Mouse (Mus musculus) kidney, embryonic 14.5 days (tissue): ENCODE data around the gene Prr3. TPM values are rescaled to one million over a fixed set of nuclear protein-coding genes. Genes with fewer than 3 reads are reported as not detected.

ENCODE experiments used
- ATAC-seq: fragments of 200-750 bp; cut with Nextera tagmentation; 2 replicates; pipeline ENCODE4 v1.8.0; 2017; ENCODE audit warnings: moderate number of reproducible peaks, mild to moderate bottlenecking, moderate TSS enrichment, moderate library complexity; ENCODE audit not compliant: low FRiP score, low TSS enrichment
- H3K27ac ChIP-seq: fragments of 300-500 bp; sonication (generic); 2 replicates; pipeline ENCODE4 v1.5.1; 2014; ENCODE audit warnings: low read depth, mild to moderate bottlenecking, low read length, moderate library complexity, mixed read lengths
- H3K27me3 ChIP-seq: fragments of 300-500 bp; sonication (generic); 2 replicates; pipeline ENCODE4 v1.6.1; 2014; ENCODE audit warnings: mild to moderate bottlenecking, low read length; ENCODE audit not compliant: control insufficient read depth, insufficient read depth
- H3K36me3 ChIP-seq: fragments of 300-500 bp; sonication (generic); 2 replicates; pipeline ENCODE4 v1.6.1; 2014; ENCODE audit warnings: low read length, mixed read lengths; ENCODE audit not compliant: control insufficient read depth, insufficient read depth
- H3K4me1 ChIP-seq: fragments of 300-500 bp; sonication (generic); 2 replicates; pipeline ENCODE4 v1.6.1; 2014; ENCODE audit warnings: low read length, mixed read lengths; ENCODE audit not compliant: control insufficient read depth, insufficient read depth
- H3K4me2 ChIP-seq: fragments of 300-500 bp; sonication (generic); replicated peaks from 2 replicates; pipeline ENCODE4 v1.6.1; 2014; ENCODE audit warnings: low read depth, mild to moderate bottlenecking, low read length
- H3K4me3 ChIP-seq: fragments of 300-500 bp; sonication (generic); 2 replicates; pipeline ENCODE4 v1.5.1; 2014; ENCODE audit warnings: mild to moderate bottlenecking, low read length
- H3K9ac ChIP-seq: fragments of 300-500 bp; sonication (generic); 2 replicates; pipeline ENCODE4 v1.6.1; 2014; ENCODE audit warnings: low read depth, mild to moderate bottlenecking, low read length, moderate library complexity
- H3K9me3 ChIP-seq: fragments of 300-500 bp; sonication (generic); 2 replicates; pipeline ENCODE4 v1.6.1; 2016; ENCODE audit warnings: low read length; ENCODE audit not compliant: control insufficient read depth
- WGBS: fragments of 180-500 bp; shearing (Covaris S2); extraction: QIAGEN DNeasy Blood & Tissue Kit; methylation state at CpG from one replicate; pipeline ENCODE4 v1.1.7; 2014; 5-methylcytosine and 5-hydroxymethylcytosine counted together
- microRNA counts: library from miRNA; unstranded; fragments of <30 nt; microRNA quantifications from one replicate; lab custom pipeline; 2017
- microRNA-seq: library from miRNA; unstranded; fragments of <30 nt; microRNA quantifications from one replicate; pipeline ENCODE4, GENCODE M21; 2016
- polyA plus RNA-seq: library from polyadenylated mRNA; unstranded; fragments of >200 nt; fragmentation: Nextera tagmentation; extraction: Ambion mirVana; gene quantifications from 2 replicates; pipeline ENCODE4 v1.2.1, GENCODE M21; 2014

The Prr3 gene
- polyA plus RNA-seq, 1 experiment from 2014 or later = 40.1 TPM

- Histone ChIP-seq H3K9me3 (no peaks in the 10 kb centered on the region), H3K36me3 (peaks cover 38% of the 10 kb centered on the region), H3K4me1 (no peaks in the 10 kb centered on the region), H3K27ac (no peak overlapping the region), H3K4me2 (no peak overlapping the region), H3K27me3 (no peaks in the 10 kb centered on the region), H3K9ac (no peak overlapping the region), H3K4me3 (no peak overlapping the region)
- ATAC-seq = no peak
- 85% methylated on average over 4 of the region's 4 CpGs for WGBS
Measured at GRCm38 (mm10) chr17:35932608-35933007, 47.4 kb downstream of the Prr3 start.

GRCm38 (mm10) chr17:35930627-35931026, 49.4 kb downstream of the Prr3 start:
- peaks cover 56% of the 10 kb centered on the region for H3K36me3 ChIP-seq
- H3K27me3 ChIP-seq = no peaks in the 10 kb centered on the region
- ATAC-seq = no peak; the same call in 1 of the 2 replicates
- H3K9ac ChIP-seq = no peak overlapping the region
- no peaks in the 10 kb centered on the region for H3K4me1 ChIP-seq
- WGBS = 97% methylated on average over 12 of the region's 12 CpGs
- no peak overlapping the region for H3K4me2 ChIP-seq
- no peak overlapping the region for H3K4me3 ChIP-seq
- no peaks in the 10 kb centered on the region for H3K9me3 ChIP-seq
- H3K27ac ChIP-seq = no peak overlapping the region

- Histone ChIP-seq H3K4me2 (no peak overlapping the region), H3K4me1 (no peaks in the 10 kb centered on the region), H3K9ac (no peak overlapping the region), H3K27ac (no peak overlapping the region), H3K36me3 (peaks cover 67% of the 10 kb centered on the region), H3K4me3 (no peak overlapping the region), H3K9me3 (no peaks in the 10 kb centered on the region), H3K27me3 (no peaks in the 10 kb centered on the region)
- WGBS = 90% methylated on average over 2 of the region's 2 CpGs
- no peak for ATAC-seq
Measured at GRCm38 (mm10) chr17:35929534-35929933, 50.5 kb downstream of the Prr3 start.

- WGBS = 78% methylated on average over 1 of the region's 1 CpGs
- Histone ChIP-seq H3K4me1 (no peaks in the 10 kb centered on the region), H3K9me3 (no peaks in the 10 kb centered on the region), H3K9ac (no peak overlapping the region), H3K4me2 (no peak overlapping the region), H3K27ac (no peak overlapping the region), H3K27me3 (no peaks in the 10 kb centered on the region), H3K36me3 (peaks cover 84% of the 10 kb centered on the region), H3K4me3 (no peak overlapping the region)
- ATAC-seq = no peak
Measured at GRCm38 (mm10) chr17:35927471-35927870, 52.6 kb downstream of the Prr3 start.

GRCm38 (mm10) chr17:35923281-35923680, 56.8 kb downstream of the Prr3 start:
- 96% methylated on average over 4 of the region's 4 CpGs for WGBS
- Histone ChIP-seq H3K27me3 (no peaks in the 10 kb centered on the region), H3K4me1 (peaks cover 27% of the 10 kb centered on the region), H3K9ac (no peak overlapping the region), H3K36me3 (peaks cover 64% of the 10 kb centered on the region), H3K4me3 (no peak overlapping the region), H3K4me2 (no peak overlapping the region), H3K9me3 (no peaks in the 10 kb centered on the region), H3K27ac (no peak overlapping the region)
- ATAC-seq = no peak

- Histone ChIP-seq H3K36me3 (peaks cover 60% of the 10 kb centered on the region), H3K9me3 (no peaks in the 10 kb centered on the region), H3K4me1 (peaks cover 27% of the 10 kb centered on the region), H3K4me3 (no peak overlapping the region), H3K4me2 (no peak overlapping the region), H3K27me3 (no peaks in the 10 kb centered on the region), H3K27ac (no peak overlapping the region), H3K9ac (no peak overlapping the region)
- 80% methylated on average over 3 of the region's 3 CpGs for WGBS
- no peak for ATAC-seq
Measured at GRCm38 (mm10) chr17:35922566-35922965, 57.5 kb downstream of the Prr3 start.

MicroRNAs within 50 kb of the gene (microRNA counts, 519-probe panel; counts per million panel counts)
- not detected for microRNA mmu-miR-877 (lab: Ali Mortazavi, UCI)

Small RNA genes lying within 50 kb of the gene (microRNA-seq; reads per million reads assigned to microRNA genes)
- 96.6 reads per million, percentile 53 among the genes with 10 or more reads in this experiment for gene Mir877

Other genes starting within 250 kb of the Prr3 start
- 6.8 and 7.7 TPM in 2 replicates for gene Ier3, start 158.6 kb downstream of the Prr3 start, polyA plus RNA-seq
- gene Flot1, start 157.0 kb downstream of the Prr3 start, polyA plus RNA-seq = 35.9 and 36.1 TPM in 2 replicates
- 1,061 and 1,103 TPM in 2 replicates for gene Tubb5, start 141.9 kb downstream of the Prr3 start, polyA plus RNA-seq
- gene Mdc1, start 138.7 kb downstream of the Prr3 start, polyA plus RNA-seq = 13.1 and 16.5 TPM in 2 replicates
- gene Nrm, start 118.9 kb downstream of the Prr3 start, polyA plus RNA-seq = 53.2 and 65.2 TPM in 2 replicates
- gene Ppp1r18, start 114.6 kb downstream of the Prr3 start, polyA plus RNA-seq = 19.1 and 21.1 TPM in 2 replicates
- 37.8 and 50.0 TPM in 2 replicates for gene Dhx16, start 100.4 kb downstream of the Prr3 start, polyA plus RNA-seq
- gene 2310061I04Rik, start 82.8 kb downstream of the Prr3 start, polyA plus RNA-seq = 36.2 and 41.5 TPM in 2 replicates
- gene Atat1, start 70.2 kb downstream of the Prr3 start, polyA plus RNA-seq = 76.5 and 92.2 TPM in 2 replicates
- gene Mrps18b, start 63.8 kb downstream of the Prr3 start, polyA plus RNA-seq = 79.0 and 101 TPM in 2 replicates
- gene Ppp1r10, start 63.8 kb downstream of the Prr3 start, polyA plus RNA-seq = 30.6 and 44.7 TPM in 2 replicates
- gene Abcf1, start 10.5 kb downstream of the Prr3 start, polyA plus RNA-seq = 74.6 and 97.8 TPM in 2 replicates
- gene Gnl1, start 385 bp downstream of the Prr3 start, polyA plus RNA-seq = 35.0 and 44.5 TPM in 2 replicates
- 2.5 and 4.0 TPM in 2 replicates for gene H2-T24, start 40.3 kb upstream of the Prr3 start, polyA plus RNA-seq
- 3.0 and 3.7 TPM in 2 replicates for gene H2-T23, start 52.6 kb upstream of the Prr3 start, polyA plus RNA-seq
- 11.2 and 12.0 TPM in 2 replicates for gene H2-T22, start 62.5 kb upstream of the Prr3 start, polyA plus RNA-seq
- not detected in 2 replicates for gene Gm6034, start 62.7 kb upstream of the Prr3 start, polyA plus RNA-seq
- not detected in 2 replicates for gene Gm11127, start 78.1 kb upstream of the Prr3 start, polyA plus RNA-seq
- not detected in 2 replicates for gene Gm19684, start 141.4 kb upstream of the Prr3 start, polyA plus RNA-seq
- not detected in 2 replicates for gene Gm7030, start 149.2 kb upstream of the Prr3 start, polyA plus RNA-seq
- gene Gm8909, start 188.3 kb upstream of the Prr3 start, polyA plus RNA-seq = not detected in 2 replicates
- not detected in 2 replicates for gene H2-T3, start 210.1 kb upstream of the Prr3 start, polyA plus RNA-seq